Mouse (Mus musculus): Measurements from ENCODE around the gene Nphs2. TPM values are rescaled to one million over a fixed set of nuclear protein-coding genes. Genes with fewer than 3 reads are reported as not detected.

Gene Nphs2
- total RNA-seq, 4 experiments from 2014 or later: not detected

DNA sequence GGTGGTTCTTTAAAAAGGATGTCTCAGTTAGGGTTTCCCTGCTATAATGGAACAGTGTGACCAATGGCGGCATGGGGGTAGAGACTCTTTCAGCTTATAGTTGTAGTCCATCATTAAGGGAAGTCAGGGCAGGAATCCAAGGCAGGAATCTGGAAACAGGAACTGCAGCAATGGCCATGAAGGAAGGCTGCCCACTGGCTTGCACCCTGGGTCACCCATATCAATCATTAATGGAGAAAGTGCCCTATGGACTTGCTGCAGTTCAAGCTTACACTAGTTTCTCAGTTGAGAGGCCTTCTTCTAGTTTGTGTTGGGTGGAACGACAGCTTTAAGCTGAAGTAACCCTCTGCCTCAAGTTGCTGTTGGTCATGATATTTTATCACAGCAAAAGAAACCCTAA is 41.9 kb downstream of the Nphs2 start:
- DNase-seq (ENCODE audit: low spot score): no peak

DNA sequence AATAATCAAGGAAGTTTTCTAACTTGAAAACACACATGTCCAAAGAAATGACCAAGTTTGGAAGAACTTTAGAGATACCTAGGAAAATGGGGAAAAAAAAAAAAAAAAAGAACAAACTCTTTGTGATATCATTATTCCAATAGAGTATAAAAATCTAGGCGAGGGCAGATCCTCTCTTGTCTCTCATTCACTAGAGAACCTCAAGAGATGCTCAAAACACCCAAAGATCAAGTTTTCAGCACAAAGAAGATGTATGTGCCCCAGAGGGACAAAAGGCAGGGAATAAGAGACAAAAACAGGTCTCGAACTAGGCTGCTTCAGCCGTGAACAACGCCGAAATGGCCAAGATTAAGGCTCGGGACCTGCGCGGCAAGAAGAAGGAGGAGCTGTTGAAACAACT is 55.2 kb downstream of the Nphs2 start, which contains the start of gene Gm2000:
Gene Gm2000 (plus strand): TSS at position 301 of the 400 bp plus-strand sequence.
- no peak for DNase-seq (ENCODE audit: low spot score)

Other genes with a start within 250 kb of the Nphs2 start
- gene Fam163a, start 105.7 kb upstream of the Nphs2 start, total RNA-seq (2022): under 1 TPM; 0.05 to 0.19 (median 0.09) TPM
- gene Tdrd5, start 7.1 kb upstream of the Nphs2 start, total RNA-seq (2022): not detected
- 100 to 1,000 TPM; 364 to 491 (median 426) TPM for gene Gm2000, start 55.3 kb downstream of the Nphs2 start, total RNA-seq (2022)
- not detected for gene Axdnd1, start 110.4 kb downstream of the Nphs2 start, total RNA-seq (2022)
- gene Soat1, start 163.6 kb downstream of the Nphs2 start, total RNA-seq (2022): 1 to 10 TPM; 4.7 to 7.6 (median 6.2) TPM
- 10 to 100 TPM; 43.9 to 59.3 (median 54.1) TPM for gene Gm10031, start 213.3 kb downstream of the Nphs2 start, total RNA-seq (2022)
- gene Abl2, start 248.1 kb downstream of the Nphs2 start, total RNA-seq (2022): 10 to 100 TPM; 20.1 to 26.1 (median 22.4) TPM

Measured in heart, adult 8-10 months (tissue).